Mouse (Mus musculus) retina, postnatal 7 days (tissue): ENCODE data around the gene Gm21915.

Experiments
- DNase-seq: peaks from one replicate; pipeline ENCODE4 v3.0.0-alpha.2; 2012; ENCODE audit warnings: low read depth, low spot score

Gm21915 gene

GRCm38 (mm10) chr9:40717182-40717874, 46.9 kb downstream of the Gm21915 start:
- no peak for DNase-seq

DNA sequence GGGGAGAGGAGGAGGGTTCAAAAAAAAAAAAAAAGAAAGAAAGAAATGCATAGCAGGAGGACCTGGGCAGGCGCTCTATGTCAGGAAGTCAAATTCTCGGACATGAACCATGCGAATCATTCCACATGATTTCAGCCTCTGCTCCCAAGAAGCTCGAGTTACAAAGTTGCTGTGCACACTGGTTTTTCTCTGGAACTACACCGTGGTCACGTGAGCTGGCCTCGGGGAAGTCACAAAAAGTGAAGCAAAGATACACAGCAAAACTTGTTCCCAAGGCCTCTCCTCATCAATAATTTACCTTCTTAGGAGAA, 47.4 kb downstream of the Gm21915 start:
- no peak for DNase-seq
